9 mouse cellular contexts compared by ENCODE assay signal in genomic region chr10:94013196-94013595, GRCm38 (mm10). TPM values are rescaled to one million over a fixed set of nuclear protein-coding genes. Genes with fewer than 3 reads are reported as not detected.
DNase-seq lines count a peak whose midpoint lies in the region; ATAC-seq and TF ChIP-seq lines count a peak whose summit lies in the region.
"Had no signal": no experiment of that assay in that cellular context is flagged by ENCODE, and none has a peak within 500 bp of the region (broad histone marks: within the 10 kb centered on the region; RNA-seq: fewer than 3 reads in every experiment).

No protein-coding gene starts in this region.

- 0 out of 2 replicates have a peak, but pooled peaks have one; percentile 63 for ATAC-seq in hindbrain, postnatal 0 days

- no peak overlapping the region for H3K27ac ChIP-seq in cortical plate, adult 2 months (ENCODE audit: insufficient read depth, low read length)
- H3K27ac ChIP-seq in hindbrain, postnatal 0 days = no peak overlapping the region
- H3K27ac ChIP-seq: limb, embryonic 15.5 days had no signal

- H3K9ac ChIP-seq in hindbrain, postnatal 0 days (replicated peaks; ENCODE audit: low read length) = no peak overlapping the region
- H3K9ac ChIP-seq: limb, embryonic 15.5 days had no signal

- no peaks in the 10 kb centered on the region for H3K9me3 ChIP-seq in hindbrain, postnatal 0 days (ENCODE audit: low read length)
- H3K9me3 ChIP-seq: limb, embryonic 15.5 days had no signal

- DNase-seq in gastrocnemius, adult 18-20 months (ENCODE audit: low spot score) = peak; percentile 54
- DNase-seq in gastrocnemius, postnatal 25 days = no peak
- peak; percentile 19 for DNase-seq in 3134 (ENCODE audit: extremely low read depth, insufficient read length, low spot score)
- DNase-seq in T-cell, adult 2 months (ENCODE audit: low spot score) = peak; percentile 49
- DNase-seq in hindbrain, postnatal 0 days (ENCODE audit: low spot score) = peak; percentile 80
- DNase-seq in lung, postnatal 36 days = peak; percentile 81
- peak; percentile 18 to 54 for DNase-seq in spleen, postnatal 14 days (ENCODE audit: low spot score in 2 of 2)

- peaks cover 2% of the 10 kb centered on the region; the same call in 1 of the 2 replicates for H3K4me1 ChIP-seq in cortical plate, adult 2 months (ENCODE audit: control insufficient read depth, insufficient read depth, low read length)
- no peaks in the 10 kb centered on the region for H3K4me1 ChIP-seq in hindbrain, postnatal 0 days (ENCODE audit: insufficient read depth, low read length)

- no peaks in the 10 kb centered on the region for H3K36me3 ChIP-seq in hindbrain, postnatal 0 days (ENCODE audit: insufficient read depth, low read length)
- H3K36me3 ChIP-seq: limb, embryonic 15.5 days had no signal

- TF ChIP-seq CTCF in cortical plate, adult 2 months (IDR thresholded peaks at IDR 0.05; ENCODE audit: extremely low read depth, insufficient read depth, low read length) = peak; percentile 67
- TF ChIP-seq CTCF in hindbrain, postnatal 0 days (IDR thresholded peaks at IDR 0.05; ENCODE audit: low read depth) = peak; percentile 77

- no peak overlapping the region for H3K4me2 ChIP-seq in hindbrain, postnatal 0 days (ENCODE audit: low read depth, low read length)
- H3K4me2 ChIP-seq: limb, embryonic 15.5 days had no signal

- no peaks in the 10 kb centered on the region for H3K27me3 ChIP-seq in hindbrain, postnatal 0 days (ENCODE audit: insufficient read depth, low read length)
- H3K27me3 ChIP-seq: limb, embryonic 15.5 days had no signal

- H3K4me3 ChIP-seq in cortical plate, adult 2 months (ENCODE audit: insufficient read depth, low read length) = no peak overlapping the region
- H3K4me3 ChIP-seq in hindbrain, postnatal 0 days (ENCODE audit: low read length) = no peak overlapping the region
- H3K4me3 ChIP-seq: limb, embryonic 15.5 days had no signal

- WGBS in hindbrain, postnatal 0 days = 49% methylated on average over 3 of the region's 3 CpGs

- TF ChIP-seq POLR2A in cortical plate, adult 2 months (IDR thresholded peaks at IDR 0.05; ENCODE audit: extremely low read depth, insufficient read depth, low read length) = no peak

RNA-seq across cellular contexts. Expression of gene Vezt, which starts 22.4 kb away (rescaled TPM):
- 10 to 100 TPM; 54.1 to 59.7 TPM for total RNA-seq in gastrocnemius, adult 18-20 months (2021)
- total RNA-seq in gastrocnemius, postnatal 25 days (2021) = 10 to 100 TPM; 27.6 to 28.8 TPM
- 38.9 TPM in 2 replicates for polyA plus RNA-seq in cortical plate, adult 2 months (2012; rRNA removed)
- total RNA-seq in hindbrain, postnatal 0 days (2014; rRNA removed) = 38.6 and 51.6 TPM in 2 replicates
- polyA plus RNA-seq in hindbrain, postnatal 0 days (2015; fragmentation: Nextera tagmentation; extraction: Ambion mirVana) = 33.3 and 34.4 TPM in 2 replicates

RNA-seq across cellular contexts. Expression of gene Fgd6, which starts 22.6 kb away (rescaled TPM):
- total RNA-seq in gastrocnemius, adult 18-20 months (2021) = 1 to 10 TPM; 2.7 to 3.0 TPM
- total RNA-seq in gastrocnemius, postnatal 25 days (2021) = 1 to 10 TPM; 2.0 to 2.7 TPM
- polyA plus RNA-seq in cortical plate, adult 2 months (2012; rRNA removed) = 5.7 and 5.8 TPM in 2 replicates
- total RNA-seq in hindbrain, postnatal 0 days (2014; rRNA removed) = 4.7 and 5.2 TPM in 2 replicates
- polyA plus RNA-seq in hindbrain, postnatal 0 days (2015; fragmentation: Nextera tagmentation; extraction: Ambion mirVana) = 1.9 and 2.0 TPM in 2 replicates
